Mouse (Mus musculus) hindbrain, embryonic 15.5 days (tissue): ENCODE measurements at regions not wholly inside any gene's neighbourhood (a gene's known extent, or its start where the extent isn't known, plus 50 kb on each side); places are given as distances from the start of the nearest gene placed in this dataset.

ENCODE experiments used
- ATAC-seq: fragments of 200-750 bp; cut with Nextera tagmentation; 2 replicates; pipeline ENCODE4 v1.8.0; 2017; ENCODE audit warnings: low read depth, moderate number of reproducible peaks, moderate TSS enrichment; ENCODE audit not compliant: low FRiP score
- H3K27ac ChIP-seq: fragments of 300-500 bp; sonication (generic); replicated peaks from 2 replicates; pipeline ENCODE4 v1.5.1; 2015; ENCODE audit warnings: mild to moderate bottlenecking, inconsistent platforms
- H3K27me3 ChIP-seq: fragments of 300-500 bp; sonication (generic); 2 replicates; pipeline ENCODE4 v1.6.1; 2015; ENCODE audit warnings: control low read depth, inconsistent platforms
- H3K36me3 ChIP-seq: fragments of 300-500 bp; sonication (generic); 2 replicates; pipeline ENCODE4 v1.6.1; 2015; ENCODE audit warnings: control low read depth, inconsistent platforms
- H3K4me1 ChIP-seq: fragments of 300-500 bp; sonication (generic); replicated peaks from 2 replicates; pipeline ENCODE4 v1.6.1; 2015; ENCODE audit warnings: control low read depth, inconsistent platforms
- H3K4me2 ChIP-seq: fragments of 300-500 bp; sonication (generic); 2 replicates; pipeline ENCODE4 v1.6.1; 2015; ENCODE audit warnings: moderate library complexity, mild to moderate bottlenecking, inconsistent platforms
- H3K4me3 ChIP-seq: fragments of 300-500 bp; sonication (generic); 2 replicates; pipeline ENCODE4 v1.5.1; 2015; ENCODE audit warnings: mild to moderate bottlenecking, inconsistent platforms
- H3K9ac ChIP-seq: fragments of 300-500 bp; sonication (generic); 2 replicates; pipeline ENCODE4 v1.6.1; 2015; ENCODE audit warnings: inconsistent platforms
- H3K9me3 ChIP-seq: fragments of 300-500 bp; sonication (generic); 2 replicates; pipeline ENCODE4 v1.6.1; 2016; ENCODE audit warnings: control low read depth, inconsistent platforms
- WGBS: fragments of 180-500 bp; shearing (Covaris S2); methylation state at CpG from one replicate; pipeline ENCODE4 v1.1.7; 2015; 5-methylcytosine and 5-hydroxymethylcytosine counted together

GRCm38 (mm10) chr7:117258557-117258956, 122.2 kb upstream of the Xylt1 start:
- 60% methylated on average over 5 of the region's 5 CpGs for WGBS

GRCm38 (mm10) chr7:117259151-117259550, 121.6 kb upstream of the Xylt1 start:
- Histone ChIP-seq H3K4me1 (0 out of 2 replicates have a peak, but pooled peaks cover 12% of the 10 kb centered on the region), H3K27ac (no peak overlapping the region), H3K4me3 (no peak overlapping the region), H3K4me2 (no peak overlapping the region), H3K36me3 (no peaks in the 10 kb centered on the region), H3K27me3 (no peaks in the 10 kb centered on the region), H3K9me3 (no peaks in the 10 kb centered on the region), H3K9ac (no peak overlapping the region)
- no peak for ATAC-seq
- WGBS: 62% methylated on average over 5 of the region's 5 CpGs

More at GRCm38 (mm10) chr7:117258557-117258956, 122.2 kb upstream of the Xylt1 start:
- Histone ChIP-seq H3K9ac (no peak overlapping the region), H3K4me3 (no peak overlapping the region), H3K4me2 (no peak overlapping the region), H3K27me3 (no peaks in the 10 kb centered on the region), H3K36me3 (no peaks in the 10 kb centered on the region), H3K27ac (no peak overlapping the region), H3K4me1 (0 out of 2 replicates have a peak, but pooled peaks cover 12% of the 10 kb centered on the region), H3K9me3 (no peaks in the 10 kb centered on the region)
- no peak for ATAC-seq

GRCm38 (mm10) chr7:117259674-117260294, 121.0 kb upstream of the Xylt1 start:
- Histone ChIP-seq H3K4me3 (no peak overlapping the region), H3K4me2 (no peak overlapping the region)

GRCm38 (mm10) chr7:117260596-117260995, 120.2 kb upstream of the Xylt1 start:
- Histone ChIP-seq H3K27ac (no peak overlapping the region), H3K27me3 (no peaks in the 10 kb centered on the region), H3K36me3 (no peaks in the 10 kb centered on the region), H3K9ac (no peak overlapping the region), H3K4me3 (no peak overlapping the region), H3K9me3 (no peaks in the 10 kb centered on the region), H3K4me1 (0 out of 2 replicates have a peak, but pooled peaks cover 12% of the 10 kb centered on the region), H3K4me2 (no peak overlapping the region)
- ATAC-seq: no peak
- WGBS: 59% methylated on average over 3 of the region's 3 CpGs

More at GRCm38 (mm10) chr7:117259674-117260294, 121.0 kb upstream of the Xylt1 start:
- Histone ChIP-seq H3K36me3 (no peaks in the 10 kb centered on the region), H3K4me1 (0 out of 2 replicates have a peak, but pooled peaks cover 12% of the 10 kb centered on the region), H3K27me3 (no peaks in the 10 kb centered on the region), H3K9me3 (no peaks in the 10 kb centered on the region), H3K27ac (no peak overlapping the region), H3K9ac (no peak overlapping the region)
- 68% methylated on average over 6 of the region's 6 CpGs for WGBS
- ATAC-seq: no peak

- Histone ChIP-seq H3K4me1 (peaks cover 15% of the 10 kb centered on the region; the same call in 1 of the 2 replicates), H3K4me3 (no peak overlapping the region)
- WGBS: 74% methylated on average over 12 of the region's 12 CpGs
These were observed 117.7 kb upstream of the Xylt1 start for GRCm38 (mm10) chr7:117263126-117263525.

GRCm38 (mm10) chr7:117264341-117264740, 116.4 kb upstream of the Xylt1 start:
- Histone ChIP-seq H3K9me3 (no peaks in the 10 kb centered on the region), H3K4me1 (peaks cover 14% of the 10 kb centered on the region; the same call in 1 of the 2 replicates), H3K9ac (no peak overlapping the region), H3K4me2 (no peak overlapping the region), H3K4me3 (no peak overlapping the region), H3K36me3 (no peaks in the 10 kb centered on the region), H3K27ac (no peak overlapping the region), H3K27me3 (no peaks in the 10 kb centered on the region)
- no peak for ATAC-seq
- WGBS: 96% methylated on average over 6 of the region's 6 CpGs

More at GRCm38 (mm10) chr7:117263126-117263525, 117.7 kb upstream of the Xylt1 start:
- H3K4me2 ChIP-seq: no peak overlapping the region
- no peaks in the 10 kb centered on the region for H3K9me3 ChIP-seq
- ATAC-seq: no peak
- H3K9ac ChIP-seq: no peak overlapping the region
- H3K27me3 ChIP-seq: no peaks in the 10 kb centered on the region
- H3K36me3 ChIP-seq: no peaks in the 10 kb centered on the region
- no peak overlapping the region for H3K27ac ChIP-seq

GRCm38 (mm10) chr7:117268096-117268495, 112.7 kb upstream of the Xylt1 start:
- H3K4me2 ChIP-seq: no peak overlapping the region
- H3K27me3 ChIP-seq: no peaks in the 10 kb centered on the region
- no peak overlapping the region for H3K4me3 ChIP-seq
- peaks cover 11% of the 10 kb centered on the region; the same call in 1 of the 2 replicates for H3K4me1 ChIP-seq
- WGBS: 77% methylated on average over 7 of the region's 7 CpGs
- H3K36me3 ChIP-seq: no peaks in the 10 kb centered on the region
- no peak overlapping the region for H3K27ac ChIP-seq
- no peak overlapping the region for H3K9ac ChIP-seq
- no peak for ATAC-seq
- no peaks in the 10 kb centered on the region for H3K9me3 ChIP-seq

- H3K36me3 ChIP-seq: no peaks in the 10 kb centered on the region
- H3K4me3 ChIP-seq: no peak overlapping the region
- 54% methylated on average over 10 of the region's 10 CpGs for WGBS
These were observed 111.4 kb upstream of the Xylt1 start for GRCm38 (mm10) chr7:117269263-117269897.

GRCm38 (mm10) chr7:117278388-117278961, 102.3 kb upstream of the Xylt1 start:
- Histone ChIP-seq H3K9me3 (no peaks in the 10 kb centered on the region), H3K9ac (no peak overlapping the region), H3K36me3 (no peaks in the 10 kb centered on the region), H3K4me1 (no peaks in the 10 kb centered on the region), H3K4me3 (no peak overlapping the region), H3K27ac (no peak overlapping the region), H3K27me3 (no peaks in the 10 kb centered on the region), H3K4me2 (no peak overlapping the region)
- ATAC-seq: no peak
- WGBS: 62% methylated on average over 6 of the region's 6 CpGs

More at GRCm38 (mm10) chr7:117269263-117269897, 111.4 kb upstream of the Xylt1 start:
- H3K9me3 ChIP-seq: no peaks in the 10 kb centered on the region
- ATAC-seq: peak; percentile 68; the same call in 1 of the 2 replicates
- H3K4me2 ChIP-seq: 0 out of 2 replicates have a peak overlapping the region, but pooled peaks have one; percentile 13
- H3K9ac ChIP-seq: no peak overlapping the region
- no peaks in the 10 kb centered on the region for H3K27me3 ChIP-seq
- no peak overlapping the region; the same call in 1 of the 2 replicates for H3K27ac ChIP-seq
- H3K4me1 ChIP-seq: peaks cover 8% of the 10 kb centered on the region; the same call in 1 of the 2 replicates

- H3K4me2 ChIP-seq: no peak overlapping the region
- H3K4me1 ChIP-seq: no peaks in the 10 kb centered on the region
- H3K9me3 ChIP-seq: no peaks in the 10 kb centered on the region
- H3K9ac ChIP-seq: no peak overlapping the region
- no peak overlapping the region for H3K27ac ChIP-seq
- H3K36me3 ChIP-seq: no peaks in the 10 kb centered on the region
- no peaks in the 10 kb centered on the region for H3K27me3 ChIP-seq
- no peak for ATAC-seq
- no peak overlapping the region for H3K4me3 ChIP-seq
- 92% methylated on average over 1 of the region's 1 CpGs for WGBS
These were observed 98.6 kb upstream of the Xylt1 start for GRCm38 (mm10) chr7:117282194-117282593.

- Histone ChIP-seq H3K27me3 (no peaks in the 10 kb centered on the region), H3K4me1 (no peaks in the 10 kb centered on the region), H3K4me3 (no peak overlapping the region), H3K9ac (no peak overlapping the region), H3K9me3 (no peaks in the 10 kb centered on the region), H3K4me2 (no peak overlapping the region), H3K27ac (no peak overlapping the region), H3K36me3 (no peaks in the 10 kb centered on the region)
- 87% methylated on average over 3 of the region's 3 CpGs for WGBS
- ATAC-seq: no peak
These were observed 95.6 kb upstream of the Xylt1 start for GRCm38 (mm10) chr7:117285206-117285605.

GRCm38 (mm10) chr7:117285985-117286384, 94.8 kb upstream of the Xylt1 start:
- Histone ChIP-seq H3K9ac (no peak overlapping the region), H3K4me3 (no peak overlapping the region), H3K9me3 (no peaks in the 10 kb centered on the region), H3K27me3 (no peaks in the 10 kb centered on the region), H3K27ac (no peak overlapping the region), H3K4me1 (no peaks in the 10 kb centered on the region), H3K4me2 (no peak overlapping the region), H3K36me3 (no peaks in the 10 kb centered on the region)
- WGBS: 80% methylated on average over 5 of the region's 5 CpGs
- ATAC-seq: no peak
